Mouse (Mus musculus): ENCODE results near the gene Pth1r. TPM values are rescaled to one million over a fixed set of nuclear protein-coding genes. Genes with fewer than 3 reads are reported as not detected.

Pth1r gene
- polyA plus RNA-seq, 1 experiment from 2014 or later = 33.7 TPM

GRCm38 (mm10) chr9:110743456-110744323 lies 3.3 kb downstream of the Pth1r start:
- Histone ChIP-seq H3K9ac (ENCODE audit: low read length) (peak overlapping the region; percentile 82), H3K27me3 (ENCODE audit: control insufficient read depth, insufficient read depth, low read length) (no peaks in the 10 kb centered on the region), H3K36me3 (ENCODE audit: control insufficient read depth, insufficient read depth, low read length) (no peaks in the 10 kb centered on the region), H3K4me1 (ENCODE audit: control insufficient read depth, insufficient read depth, low read length) (peaks cover 24% of the 10 kb centered on the region), H3K4me3 (ENCODE audit: low read depth, low read length) (peak overlapping the region; percentile 76), H3K4me2 (ENCODE audit: low read depth) (peak overlapping the region; percentile 82), H3K27ac (ENCODE audit: low read depth, low read length) (peak overlapping the region; percentile 80), H3K9me3 (ENCODE audit: control insufficient read depth, low read length) (no peaks in the 10 kb centered on the region)
- DNase-seq (ENCODE audit: low spot score) (peak; percentile 58), ATAC-seq (ENCODE audit: insufficient read depth, low FRiP score, low TSS enrichment) (peak; percentile 58)
- 2% methylated on average over 59 of the region's 63 CpGs for WGBS

- Histone ChIP-seq H3K4me2 (ENCODE audit: low read depth) (peak overlapping the region; percentile 82), H3K27me3 (ENCODE audit: control insufficient read depth, insufficient read depth, low read length) (no peaks in the 10 kb centered on the region), H3K4me1 (ENCODE audit: control insufficient read depth, insufficient read depth, low read length) (peaks cover 24% of the 10 kb centered on the region), H3K9me3 (ENCODE audit: control insufficient read depth, low read length) (no peaks in the 10 kb centered on the region), H3K9ac (ENCODE audit: low read length) (peak overlapping the region; percentile 82), H3K4me3 (ENCODE audit: low read depth, low read length) (peak overlapping the region; percentile 76), H3K27ac (ENCODE audit: low read depth, low read length) (peak overlapping the region; percentile 80), H3K36me3 (ENCODE audit: control insufficient read depth, insufficient read depth, low read length) (no peaks in the 10 kb centered on the region)
- peak; percentile 74 for DNase-seq (ENCODE audit: low spot score)
- 1% methylated on average over 49 of the region's 49 CpGs for WGBS
- peak; percentile 33; the same call in 1 of the 2 replicates for ATAC-seq (ENCODE audit: insufficient read depth, low FRiP score, low TSS enrichment)
Measured at GRCm38 (mm10) chr9:110742951-110743455, 3.9 kb downstream of the Pth1r start.

- Histone ChIP-seq H3K4me3 (ENCODE audit: low read depth, low read length) (peak overlapping the region; percentile 76), H3K27me3 (ENCODE audit: control insufficient read depth, insufficient read depth, low read length) (no peaks in the 10 kb centered on the region), H3K27ac (ENCODE audit: low read depth, low read length) (peak overlapping the region; percentile 80), H3K9me3 (ENCODE audit: control insufficient read depth, low read length) (no peaks in the 10 kb centered on the region), H3K9ac (ENCODE audit: low read length) (peak overlapping the region; percentile 82), H3K4me2 (ENCODE audit: low read depth) (peak overlapping the region; percentile 82), H3K36me3 (ENCODE audit: control insufficient read depth, insufficient read depth, low read length) (no peaks in the 10 kb centered on the region), H3K4me1 (ENCODE audit: control insufficient read depth, insufficient read depth, low read length) (peaks cover 24% of the 10 kb centered on the region)
- peak; percentile 69 for DNase-seq (ENCODE audit: low spot score)
- WGBS = under 1% methylated on average over 36 of the region's 71 CpGs
- ATAC-seq (ENCODE audit: insufficient read depth, low FRiP score, low TSS enrichment) = peak; percentile 72
Measured at GRCm38 (mm10) chr9:110742295-110742950, 4.5 kb downstream of the Pth1r start.

GRCm38 (mm10) chr9:110741711-110742294 lies 5.1 kb downstream of the Pth1r start, which contains the start of gene Myl3:
Myl3 (plus strand) TSS chr9:110741861.
- peak within 1 kb of the TSS; percentile 82 for H3K9ac ChIP-seq (ENCODE audit: low read length)
- no peaks in the 10 kb centered on the region for H3K27me3 ChIP-seq (ENCODE audit: control insufficient read depth, insufficient read depth, low read length)
- peaks cover 24% of the 10 kb centered on the region for H3K4me1 ChIP-seq (ENCODE audit: control insufficient read depth, insufficient read depth, low read length)
- ATAC-seq (ENCODE audit: insufficient read depth, low FRiP score, low TSS enrichment) (no peak), DNase-seq (ENCODE audit: low spot score) (no peak)
- H3K4me3 ChIP-seq (ENCODE audit: low read depth, low read length) = peak within 1 kb of the TSS; percentile 76
- WGBS = 2% methylated on average over 17 of the region's 17 CpGs
- no peaks in the 10 kb centered on the region for H3K9me3 ChIP-seq (ENCODE audit: control insufficient read depth, low read length)
- H3K27ac ChIP-seq (ENCODE audit: low read depth, low read length) = peak within 1 kb of the TSS; percentile 80
- H3K36me3 ChIP-seq (ENCODE audit: control insufficient read depth, insufficient read depth, low read length) = no peaks in the 10 kb centered on the region
- peak within 1 kb of the TSS; percentile 82 for H3K4me2 ChIP-seq (ENCODE audit: low read depth)

GRCm38 (mm10) chr9:110739961-110740360 lies 7.0 kb downstream of the Pth1r start:
- no peak for ATAC-seq (ENCODE audit: insufficient read depth, low FRiP score, low TSS enrichment)
- Histone ChIP-seq H3K27me3 (ENCODE audit: control insufficient read depth, insufficient read depth, low read length) (no peaks in the 10 kb centered on the region), H3K27ac (ENCODE audit: low read depth, low read length) (no peak overlapping the region), H3K9me3 (ENCODE audit: control insufficient read depth, low read length) (no peaks in the 10 kb centered on the region), H3K9ac (ENCODE audit: low read length) (no peak overlapping the region), H3K4me2 (ENCODE audit: low read depth) (no peak overlapping the region), H3K36me3 (ENCODE audit: control insufficient read depth, insufficient read depth, low read length) (no peaks in the 10 kb centered on the region), H3K4me1 (ENCODE audit: control insufficient read depth, insufficient read depth, low read length) (peaks cover 13% of the 10 kb centered on the region), H3K4me3 (ENCODE audit: low read depth, low read length) (no peak overlapping the region)
- no peak for DNase-seq (ENCODE audit: low spot score)
- WGBS = 89% methylated on average over 7 of the region's 7 CpGs

- Histone ChIP-seq H3K9ac (ENCODE audit: low read length) (no peak overlapping the region), H3K9me3 (ENCODE audit: control insufficient read depth, low read length) (no peaks in the 10 kb centered on the region), H3K4me1 (ENCODE audit: control insufficient read depth, insufficient read depth, low read length) (peaks cover 17% of the 10 kb centered on the region), H3K27ac (ENCODE audit: low read depth, low read length) (no peak overlapping the region), H3K4me3 (ENCODE audit: low read depth, low read length) (no peak overlapping the region), H3K4me2 (ENCODE audit: low read depth) (no peak overlapping the region), H3K36me3 (ENCODE audit: control insufficient read depth, insufficient read depth, low read length) (no peaks in the 10 kb centered on the region), H3K27me3 (ENCODE audit: control insufficient read depth, insufficient read depth, low read length) (no peaks in the 10 kb centered on the region)
- WGBS = 24% methylated on average over 1 of the region's 1 CpGs
- DNase-seq (ENCODE audit: low spot score) (no peak), ATAC-seq (ENCODE audit: insufficient read depth, low FRiP score, low TSS enrichment) (no peak)
Measured at GRCm38 (mm10) chr9:110738054-110738453, 8.9 kb downstream of the Pth1r start.

GRCm38 (mm10) chr9:110736362-110736761 lies 10.6 kb downstream of the Pth1r start:
- Histone ChIP-seq H3K27ac (ENCODE audit: low read depth, low read length) (no peak overlapping the region), H3K9ac (ENCODE audit: low read length) (no peak overlapping the region; the same call in 1 of the 2 replicates), H3K9me3 (ENCODE audit: control insufficient read depth, low read length) (no peaks in the 10 kb centered on the region), H3K27me3 (ENCODE audit: control insufficient read depth, insufficient read depth, low read length) (no peaks in the 10 kb centered on the region), H3K4me1 (ENCODE audit: control insufficient read depth, insufficient read depth, low read length) (peaks cover 29% of the 10 kb centered on the region), H3K4me2 (ENCODE audit: low read depth) (no peak overlapping the region), H3K4me3 (ENCODE audit: low read depth, low read length) (no peak overlapping the region), H3K36me3 (ENCODE audit: control insufficient read depth, insufficient read depth, low read length) (no peaks in the 10 kb centered on the region)
- ATAC-seq (ENCODE audit: insufficient read depth, low FRiP score, low TSS enrichment) = no peak
- WGBS = 41% methylated on average over 9 of the region's 9 CpGs
- DNase-seq (ENCODE audit: low spot score) = no peak

- no peak overlapping the region for H3K27ac ChIP-seq (ENCODE audit: low read depth, low read length)
- WGBS = 73% methylated on average over 7 of the region's 7 CpGs
- no peak overlapping the region for H3K4me2 ChIP-seq (ENCODE audit: low read depth)
- H3K9me3 ChIP-seq (ENCODE audit: control insufficient read depth, low read length) = no peaks in the 10 kb centered on the region
- H3K4me3 ChIP-seq (ENCODE audit: low read depth, low read length) = no peak overlapping the region
- DNase-seq (ENCODE audit: low spot score) (no peak), ATAC-seq (ENCODE audit: insufficient read depth, low FRiP score, low TSS enrichment) (no peak)
- no peaks in the 10 kb centered on the region for H3K27me3 ChIP-seq (ENCODE audit: control insufficient read depth, insufficient read depth, low read length)
- peaks cover 25% of the 10 kb centered on the region for H3K4me1 ChIP-seq (ENCODE audit: control insufficient read depth, insufficient read depth, low read length)
- no peak overlapping the region for H3K9ac ChIP-seq (ENCODE audit: low read length)
- no peaks in the 10 kb centered on the region for H3K36me3 ChIP-seq (ENCODE audit: control insufficient read depth, insufficient read depth, low read length)
Measured at GRCm38 (mm10) chr9:110734154-110734553, 12.8 kb downstream of the Pth1r start.

All from neural tube, embryonic 11.5 days (tissue).